Mouse (Mus musculus) kidney, postnatal 0 days (tissue): ENCODE results near the gene Pip4k2b. TPM values are rescaled to one million over a fixed set of nuclear protein-coding genes. Genes with fewer than 3 reads are reported as not detected.
A peak's percentile ranks its signal among the peaks of the same experiment; 100 is the strongest.

Source experiments
- ATAC-seq: fragments of 200-750 bp; cut with Nextera tagmentation; replicated peaks from 2 replicates; pipeline ENCODE4 v1.8.0; 2017; ENCODE audit warnings: low read depth, moderate number of reproducible peaks, moderate TSS enrichment, moderate library complexity; ENCODE audit not compliant: low FRiP score
- DNase-seq: peaks from one replicate; pipeline ENCODE4 v3.0.0-alpha.2; 2016; ENCODE audit warnings: low spot score
- H3K27ac ChIP-seq: fragments of 300-500 bp; sonication (generic); 2 replicates; pipeline ENCODE4 v1.5.1; 2014; ENCODE audit warnings: mild to moderate bottlenecking
- H3K27me3 ChIP-seq: fragments of 300-500 bp; sonication (generic); 2 replicates; pipeline ENCODE4 v1.6.1; 2014; ENCODE audit warnings: low read length, mixed read lengths; ENCODE audit not compliant: insufficient read depth
- H3K36me3 ChIP-seq: fragments of 300-500 bp; sonication (generic); 2 replicates; pipeline ENCODE4 v1.6.1; 2014; ENCODE audit warnings: low read length, mixed read lengths; ENCODE audit not compliant: insufficient read depth
- H3K4me1 ChIP-seq: fragments of 300-500 bp; sonication (generic); replicated peaks from 2 replicates; pipeline ENCODE4 v1.6.1; 2014; ENCODE audit warnings: antibody characterized with exemption, low read length, mixed read lengths; ENCODE audit not compliant: insufficient read depth
- H3K4me2 ChIP-seq: fragments of 300-500 bp; sonication (generic); 2 replicates; pipeline ENCODE4 v1.6.1; 2014; ENCODE audit warnings: mild to moderate bottlenecking, low read length, moderate library complexity, mixed read lengths
- H3K4me3 ChIP-seq: fragments of 300-500 bp; sonication (generic); replicated peaks from 2 replicates; pipeline ENCODE4 v1.5.1; 2014; ENCODE audit warnings: low read depth, low read length
- H3K9ac ChIP-seq: fragments of 300-500 bp; sonication (generic); 2 replicates; pipeline ENCODE4 v1.6.1; 2014; ENCODE audit warnings: low read depth, low read length
- H3K9me3 ChIP-seq: fragments of 300-500 bp; sonication (generic); replicated peaks from 2 replicates; pipeline ENCODE4 v1.6.1; 2016; ENCODE audit warnings: low read length, inconsistent platforms, mixed read lengths
- CTCF ChIP-seq: IDR thresholded peaks from 2 replicates; pipeline ENCODE4 v1.5.1; 2016; ENCODE audit warnings: antibody characterized with exemption, low read depth, mild to moderate bottlenecking, moderate library complexity
- WGBS: fragments of 180-500 bp; shearing (Covaris S2); extraction: QIAGEN DNeasy Blood & Tissue Kit; methylation state at CpG from one replicate; pipeline ENCODE4 v1.1.7; 2014; 5-methylcytosine and 5-hydroxymethylcytosine counted together
- polyA plus RNA-seq: library from polyadenylated mRNA; unstranded; fragments of >200 nt; fragmentation: Nextera tagmentation; extraction: Ambion mirVana; gene quantifications from 2 replicates; pipeline ENCODE4 v1.2.1, GENCODE M21; 2015

Gene Pip4k2b
- polyA plus RNA-seq, 1 experiment from 2014 or later = 1.5 TPM

DNA sequence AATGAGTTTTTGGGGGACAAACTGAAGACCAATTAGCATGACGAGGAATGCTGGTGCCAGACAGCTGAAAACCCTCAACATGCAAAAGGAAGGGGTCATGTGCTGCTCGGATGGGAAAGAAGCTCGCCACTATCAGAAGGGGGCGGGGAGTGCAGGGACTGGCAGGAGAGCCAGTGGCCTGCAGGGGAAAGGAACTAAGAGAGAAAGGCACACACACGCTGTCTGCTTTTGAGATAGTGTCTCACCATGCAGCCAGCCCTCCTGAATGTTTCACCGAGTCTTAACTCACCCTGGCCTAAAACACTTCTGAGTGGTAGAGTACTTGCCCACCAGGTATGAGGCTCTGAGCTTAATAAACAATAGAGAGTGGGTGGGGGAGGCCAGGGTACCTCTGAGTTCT is 14.4 kb upstream of the Pip4k2b start:
- Histone ChIP-seq H3K9me3 (no peaks in the 10 kb centered on the region), H3K27me3 (no peaks in the 10 kb centered on the region), H3K9ac (no peak overlapping the region), H3K27ac (no peak overlapping the region), H3K4me3 (no peak overlapping the region), H3K4me2 (no peak overlapping the region), H3K36me3 (peaks cover 42% of the 10 kb centered on the region), H3K4me1 (no peaks in the 10 kb centered on the region)
- TF ChIP-seq CTCF = no peak
- WGBS = 81% methylated on average over 6 of the region's 6 CpGs
- no peak for DNase-seq
- no peak for ATAC-seq

- 91% methylated on average over 1 of the region's 1 CpGs for WGBS
- ATAC-seq (no peak), DNase-seq (no peak)
- TF ChIP-seq CTCF = no peak
- H3K9ac ChIP-seq = no peak overlapping the region
- H3K4me2 ChIP-seq = no peak overlapping the region
- no peaks in the 10 kb centered on the region for H3K9me3 ChIP-seq
- no peak overlapping the region for H3K27ac ChIP-seq
- H3K4me1 ChIP-seq = no peaks in the 10 kb centered on the region
- H3K27me3 ChIP-seq = no peaks in the 10 kb centered on the region
- H3K4me3 ChIP-seq = no peak overlapping the region
- peaks cover 49% of the 10 kb centered on the region for H3K36me3 ChIP-seq
Measured at GRCm38 (mm10) chr11:97758125-97758524, 13.6 kb upstream of the Pip4k2b start.

- H3K9me3 ChIP-seq = no peaks in the 10 kb centered on the region
- H3K4me1 ChIP-seq = no peaks in the 10 kb centered on the region
- ATAC-seq (no peak), DNase-seq (no peak)
- TF ChIP-seq CTCF = no peak
- no peaks in the 10 kb centered on the region for H3K27me3 ChIP-seq
- 91% methylated on average over 8 of the region's 8 CpGs for whole genome bisulfite sequencing
- no peak overlapping the region for H3K9ac ChIP-seq
- no peak overlapping the region for H3K4me3 ChIP-seq
- no peak overlapping the region for H3K4me2 ChIP-seq
- peaks cover 65% of the 10 kb centered on the region for H3K36me3 ChIP-seq
- H3K27ac ChIP-seq = no peak overlapping the region
Measured at GRCm38 (mm10) chr11:97753277-97753676, 8.8 kb upstream of the Pip4k2b start.

GRCm38 (mm10) chr11:97748496-97748895 is 4.0 kb upstream of the Pip4k2b start:
- 88% methylated on average over 5 of the region's 5 CpGs for WGBS
- Histone ChIP-seq H3K4me1 (peaks cover 1% of the 10 kb centered on the region), H3K9ac (no peak overlapping the region), H3K27me3 (no peaks in the 10 kb centered on the region), H3K4me2 (no peak overlapping the region), H3K36me3 (peaks cover 48% of the 10 kb centered on the region), H3K27ac (no peak overlapping the region), H3K4me3 (no peak overlapping the region), H3K9me3 (no peaks in the 10 kb centered on the region)
- no peak for DNase-seq
- no peak for TF ChIP-seq CTCF
- no peak for ATAC-seq

DNA sequence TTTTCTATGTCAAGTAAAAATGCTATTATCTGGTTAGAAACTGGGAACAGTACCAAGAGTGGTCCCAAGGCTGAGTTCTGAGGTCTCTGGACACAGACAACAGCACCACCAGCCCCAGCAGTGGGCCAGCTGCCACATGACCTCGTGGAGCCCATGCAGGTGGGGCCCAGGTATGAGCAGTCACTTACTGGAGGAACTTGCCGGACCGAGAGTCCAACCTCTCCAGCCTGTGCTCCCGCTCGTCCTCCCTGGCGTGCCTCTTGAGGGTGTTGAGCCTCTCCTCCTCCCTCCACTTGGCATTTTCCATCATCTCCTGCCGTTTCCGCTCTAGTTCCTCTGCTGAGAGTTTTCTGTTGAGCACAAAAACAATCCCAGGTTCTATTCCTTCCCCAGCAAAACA is 3.3 kb upstream of the Pip4k2b start:
- ATAC-seq = no peak
- peaks cover 8% of the 10 kb centered on the region for H3K4me1 ChIP-seq
- no peak overlapping the region for H3K4me2 ChIP-seq
- no peak overlapping the region for H3K27ac ChIP-seq
- H3K9ac ChIP-seq = no peak overlapping the region
- WGBS = 87% methylated on average over 8 of the region's 8 CpGs
- no peaks in the 10 kb centered on the region for H3K27me3 ChIP-seq
- H3K9me3 ChIP-seq = no peaks in the 10 kb centered on the region
- no peak overlapping the region for H3K4me3 ChIP-seq
- peaks cover 41% of the 10 kb centered on the region for H3K36me3 ChIP-seq
- DNase-seq = no peak
- no peak for TF ChIP-seq CTCF

GRCm38 (mm10) chr11:97745331-97745721 is 822 bp upstream of the Pip4k2b start:
- Histone ChIP-seq H3K36me3 (peaks cover 24% of the 10 kb centered on the region; the same call in 1 of the 2 replicates), H3K4me3 (peak overlapping the region; percentile 82), H3K4me1 (peaks cover 20% of the 10 kb centered on the region), H3K27ac (no peak overlapping the region), H3K4me2 (peak overlapping the region; percentile 51), H3K9ac (no peak overlapping the region), H3K9me3 (no peaks in the 10 kb centered on the region), H3K27me3 (no peaks in the 10 kb centered on the region)
- no peak for TF ChIP-seq CTCF
- WGBS = 7% methylated on average over 13 of the region's 13 CpGs
- DNase-seq (no peak), ATAC-seq (no peak)

DNA sequence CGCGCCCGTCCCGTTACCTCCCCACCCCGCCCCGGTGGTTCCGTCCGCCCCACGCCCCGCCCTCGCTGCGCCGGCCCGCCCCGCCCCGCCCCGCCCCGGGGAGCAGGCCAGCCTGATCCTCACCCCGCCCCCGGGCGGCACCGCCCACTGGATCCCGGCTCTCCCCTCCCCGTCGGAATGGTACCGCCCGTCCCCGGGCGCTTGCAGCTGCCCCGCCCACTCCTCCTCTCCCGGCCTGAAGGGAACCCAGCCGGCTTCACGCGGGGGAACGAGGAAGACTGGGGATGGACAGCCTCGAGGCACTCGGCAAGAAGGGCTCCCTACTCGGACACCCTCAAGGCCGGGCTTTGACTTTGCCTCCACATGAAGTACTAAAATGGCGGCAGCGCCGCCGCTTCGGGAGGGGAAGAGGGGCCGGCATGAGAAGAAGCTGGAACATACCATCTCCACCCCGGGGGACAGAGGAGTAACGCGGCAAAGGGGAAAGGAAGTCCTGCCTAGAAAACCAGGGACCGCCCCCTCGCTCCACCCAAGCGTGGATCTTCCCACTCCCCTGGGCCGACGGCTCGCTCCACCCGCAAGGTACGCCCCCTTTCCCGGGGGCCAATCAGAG is 320 bp upstream of the Pip4k2b start:
- no peaks in the 10 kb centered on the region for H3K27me3 ChIP-seq
- WGBS = 2% methylated on average over 46 of the region's 57 CpGs
- DNase-seq (peak; percentile 100), ATAC-seq (peak; percentile 94)
- H3K4me1 ChIP-seq = peaks cover 25% of the 10 kb centered on the region
- peak; percentile 6; the same call in 1 of the 2 replicates for TF ChIP-seq CTCF
- H3K4me2 ChIP-seq = peak overlapping the region; percentile 74
- H3K27ac ChIP-seq = peak overlapping the region; percentile 97
- H3K9me3 ChIP-seq = no peaks in the 10 kb centered on the region
- H3K4me3 ChIP-seq = peak overlapping the region; percentile 82
- peaks cover 21% of the 10 kb centered on the region; the same call in 1 of the 2 replicates for H3K36me3 ChIP-seq
- H3K9ac ChIP-seq = peak overlapping the region; percentile 86
